Mouse (Mus musculus) heart, postnatal 4 days (tissue): ENCODE results near the gene Wdr78. TPM values are rescaled to one million over a fixed set of nuclear protein-coding genes. Genes with fewer than 3 reads are reported as not detected.

Experiments
- total RNA-seq, 2 experiments: library from RNA; stranded (reverse); gene quantifications; 2 replicates each; pipeline ENCODE4 v1.2.3; 2021

Wdr78 gene
- total RNA-seq, 2 experiments from 2014 or later: 1.1 to 1.5 TPM

Other genes with a start within 250 kb of the Wdr78 start
- not detected for gene Tctex1d1, start 135.9 kb downstream of the Wdr78 start, total RNA-seq
- gene Insl5, start 87.7 kb downstream of the Wdr78 start, total RNA-seq: not detected
- gene Mier1, start 165 bp downstream of the Wdr78 start, total RNA-seq: 10 to 100 TPM; 42.9 to 46.6 TPM
- 1 to 10 TPM; 8.4 to 8.8 TPM for gene Slc35d1, start 100.6 kb upstream of the Wdr78 start, total RNA-seq
- gene 4921539E11Rik, start 176.3 kb upstream of the Wdr78 start, total RNA-seq: not detected
- 10 to 100 TPM; 13.6 to 17.6 TPM for gene Oma1, start 199.3 kb upstream of the Wdr78 start, total RNA-seq